Mouse (Mus musculus): ENCODE results near the gene Muc1. TPM values are rescaled to one million over a fixed set of nuclear protein-coding genes. Genes with fewer than 3 reads are reported as not detected.

Muc1 gene
- polyA plus RNA-seq (2014; fragmentation: Nextera tagmentation; extraction: Ambion mirVana): 0.30 and 0.62 TPM in 2 replicates

DNA sequence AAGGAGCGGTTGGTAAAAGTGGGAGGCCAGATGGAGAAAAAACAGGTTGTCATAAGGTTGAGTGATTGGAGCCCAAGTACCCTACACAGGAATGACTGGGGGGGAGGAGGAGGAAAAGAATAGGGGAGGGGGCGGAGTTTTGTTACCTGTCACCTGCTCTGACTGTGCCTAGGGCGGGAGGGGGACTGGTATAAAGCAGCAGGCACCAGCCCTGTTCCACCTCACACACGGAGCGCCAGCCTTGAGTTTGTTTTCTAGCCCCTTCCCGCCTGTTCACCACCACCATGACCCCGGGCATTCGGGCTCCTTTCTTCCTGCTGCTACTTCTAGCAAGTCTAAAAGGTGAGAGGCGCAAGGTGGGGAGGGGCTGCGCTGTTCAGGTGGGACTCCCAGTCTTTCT, at the start of gene Muc1:
Gene Muc1 (plus strand): TSS at position 222 of the 400 bp plus-strand sequence.
- H3K4me1 ChIP-seq (replicated peaks; ENCODE audit: control insufficient read depth, insufficient read depth, low read length): peaks cover 27% of the 10 kb centered on the region
- no peak within 1 kb of the TSS for H3K27ac ChIP-seq (ENCODE audit: low read depth, low read length)
- DNase-seq (ENCODE audit: low spot score): no peak
- H3K36me3 ChIP-seq (ENCODE audit: control insufficient read depth, insufficient read depth, low read length): no peaks in the 10 kb centered on the region
- no peaks in the 10 kb centered on the region for H3K9me3 ChIP-seq (ENCODE audit: control insufficient read depth, low read length)
- peak within 1 kb of the TSS; percentile 69 for H3K4me2 ChIP-seq
- H3K4me3 ChIP-seq (ENCODE audit: low read depth, low read length): peak within 1 kb of the TSS; percentile 45
- H3K27me3 ChIP-seq (replicated peaks; ENCODE audit: control insufficient read depth, insufficient read depth, low read length): peaks cover 44% of the 10 kb centered on the region
- no peak for ATAC-seq (replicated peaks; ENCODE audit: low FRiP score)
- WGBS: 31% methylated on average over 10 of the region's 10 CpGs
- H3K9ac ChIP-seq (ENCODE audit: low read depth, low read length): 0 out of 2 replicates have a peak within 1 kb of the TSS, but pooled peaks have one; percentile 8

DNA sequence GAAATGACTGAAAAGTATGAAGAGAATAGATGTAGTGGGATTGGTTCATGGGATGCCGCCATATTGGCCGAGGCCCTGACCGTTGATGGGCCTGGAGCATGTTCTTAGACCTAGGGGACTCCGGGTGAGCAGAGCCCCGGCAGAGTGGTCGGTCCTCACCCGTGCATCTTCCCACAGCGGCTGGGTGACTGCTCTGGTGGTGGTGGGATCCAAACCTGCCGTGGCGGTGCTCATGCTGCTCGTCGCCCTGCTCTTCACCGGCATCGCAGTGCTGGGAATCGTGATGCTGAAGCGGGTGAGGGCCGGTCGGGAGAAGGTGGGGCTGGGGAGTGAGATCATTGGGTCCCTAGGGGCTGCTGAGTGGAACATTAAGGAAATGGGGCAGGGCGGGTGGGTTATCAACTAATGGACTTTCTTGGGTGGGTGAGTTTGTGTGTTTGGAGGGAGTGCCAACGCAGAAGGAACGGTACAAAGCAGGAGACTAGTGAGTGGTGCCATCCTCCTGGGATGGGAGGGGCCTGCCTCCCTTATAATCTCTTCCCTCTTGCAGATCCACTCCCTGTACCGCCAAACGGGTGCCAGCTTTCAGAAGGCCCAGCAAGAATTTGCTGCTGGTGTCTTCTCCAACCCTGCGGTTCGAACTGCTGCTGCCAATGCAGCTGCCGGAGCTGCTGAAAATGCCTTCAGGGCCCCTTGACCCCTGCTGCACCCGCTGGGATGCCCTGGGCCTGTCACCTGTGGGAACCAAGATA, 46.9 kb upstream of the Muc1 start:
- H3K36me3 ChIP-seq (ENCODE audit: control insufficient read depth, insufficient read depth, low read length): peaks cover 31% of the 10 kb centered on the region
- H3K4me2 ChIP-seq: no peak overlapping the region
- ATAC-seq (replicated peaks; ENCODE audit: low FRiP score) (no peak), DNase-seq (ENCODE audit: low spot score) (no peak)
- H3K27ac ChIP-seq (ENCODE audit: low read depth, low read length): 0 out of 2 replicates have a peak overlapping the region, but pooled peaks have one; percentile 45
- WGBS: 89% methylated on average over 27 of the region's 27 CpGs
- H3K9ac ChIP-seq (ENCODE audit: low read depth, low read length): no peak overlapping the region
- H3K4me1 ChIP-seq (replicated peaks; ENCODE audit: control insufficient read depth, insufficient read depth, low read length): peaks cover 37% of the 10 kb centered on the region
- H3K4me3 ChIP-seq (ENCODE audit: low read depth, low read length): no peak overlapping the region
- H3K27me3 ChIP-seq (replicated peaks; ENCODE audit: control insufficient read depth, insufficient read depth, low read length): no peaks in the 10 kb centered on the region
- no peaks in the 10 kb centered on the region for H3K9me3 ChIP-seq (ENCODE audit: control insufficient read depth, low read length)

DNA sequence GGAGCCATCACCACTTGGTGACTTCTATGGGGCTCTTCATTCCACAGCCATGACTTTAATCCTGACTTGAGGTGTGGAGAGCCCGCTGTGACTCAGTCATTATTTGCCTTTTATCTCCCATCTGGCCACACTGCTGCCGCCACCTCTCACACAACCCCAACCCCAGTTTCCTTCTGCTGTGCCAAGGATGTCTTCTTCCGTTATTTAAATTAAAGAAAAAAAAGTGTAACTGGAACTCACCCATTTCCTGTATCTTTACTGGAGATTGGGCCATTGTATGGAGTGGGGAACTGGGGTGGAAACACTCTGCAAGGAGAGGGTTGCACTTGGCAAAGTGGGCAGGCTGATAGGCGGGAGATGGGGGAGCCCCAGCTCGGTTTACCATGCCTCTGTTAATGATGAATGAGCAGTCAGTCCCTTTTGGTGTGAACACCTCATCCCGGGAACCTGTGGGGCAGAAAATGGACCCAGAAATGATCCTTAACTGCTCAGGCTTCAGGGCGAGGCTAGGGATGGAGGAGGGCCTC, 46.3 kb upstream of the Muc1 start:
- peak overlapping the region; percentile 58 for H3K4me3 ChIP-seq (ENCODE audit: low read depth, low read length)
- peaks cover 43% of the 10 kb centered on the region for H3K4me1 ChIP-seq (replicated peaks; ENCODE audit: control insufficient read depth, insufficient read depth, low read length)
- DNase-seq (ENCODE audit: low spot score) (no peak), ATAC-seq (replicated peaks; ENCODE audit: low FRiP score) (peak; percentile 13; the same call in 1 of the 2 replicates)
- no peaks in the 10 kb centered on the region for H3K27me3 ChIP-seq (replicated peaks; ENCODE audit: control insufficient read depth, insufficient read depth, low read length)
- 44% methylated on average over 7 of the region's 7 CpGs for WGBS
- peak overlapping the region; percentile 73 for H3K9ac ChIP-seq (ENCODE audit: low read depth, low read length)
- peak overlapping the region; percentile 97 for H3K4me2 ChIP-seq
- H3K36me3 ChIP-seq (ENCODE audit: control insufficient read depth, insufficient read depth, low read length): peaks cover 31% of the 10 kb centered on the region
- peak overlapping the region; percentile 56 for H3K27ac ChIP-seq (ENCODE audit: low read depth, low read length)
- no peaks in the 10 kb centered on the region for H3K9me3 ChIP-seq (ENCODE audit: control insufficient read depth, low read length)

DNA sequence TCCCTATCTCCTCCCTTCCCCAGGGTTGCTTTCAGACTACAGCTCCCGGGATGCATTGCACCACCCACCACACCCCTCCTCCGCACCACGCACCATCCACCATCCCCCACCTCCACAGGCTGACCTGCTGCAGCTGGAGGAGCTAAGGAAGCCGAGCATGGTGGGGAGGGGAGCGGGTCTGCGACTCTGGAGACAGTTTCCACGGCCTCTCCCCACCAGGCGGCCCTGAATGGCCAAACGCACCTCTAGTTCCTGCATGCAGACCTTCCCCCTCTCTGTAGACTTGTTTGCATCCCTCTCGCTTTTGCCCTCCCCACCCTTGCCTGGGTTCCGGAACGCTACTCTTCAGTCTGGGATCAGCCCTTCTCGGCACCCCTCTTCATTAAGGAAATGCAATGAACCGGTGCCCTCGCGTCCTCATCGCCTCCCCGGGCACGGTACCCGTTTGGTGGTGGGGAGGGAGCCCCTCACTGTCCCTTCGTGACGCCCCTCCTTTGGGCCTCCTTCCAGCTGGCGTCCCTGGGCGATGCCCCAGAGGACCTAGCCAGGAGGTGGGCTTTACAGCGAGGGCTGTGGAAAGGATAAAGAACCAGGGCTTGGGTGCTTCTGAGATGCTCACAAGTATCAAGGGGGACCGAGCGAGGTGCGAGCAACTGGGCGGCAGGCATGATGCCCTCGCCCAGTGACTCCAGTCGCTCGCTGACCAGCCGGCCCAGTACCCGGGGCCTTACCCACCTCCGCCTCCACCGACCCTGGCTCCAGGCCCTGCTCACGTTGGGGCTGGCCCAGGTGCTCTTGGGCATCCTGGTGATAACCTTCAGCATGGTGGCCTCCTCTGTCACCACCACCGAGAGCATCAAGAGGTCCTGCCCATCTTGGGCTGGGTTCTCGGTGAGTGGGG, 45.5 kb upstream of the Muc1 start, which contains the start of gene Fam189b:
Gene Fam189b (plus strand): TSS at position 86 of the 901 bp plus-strand sequence.
- H3K4me1 ChIP-seq (replicated peaks; ENCODE audit: control insufficient read depth, insufficient read depth, low read length): peaks cover 41% of the 10 kb centered on the region
- peak within 1 kb of the TSS; percentile 60 for H3K27ac ChIP-seq (ENCODE audit: low read depth, low read length)
- H3K4me3 ChIP-seq (ENCODE audit: low read depth, low read length): peak within 1 kb of the TSS; percentile 58
- peak within 1 kb of the TSS; percentile 73 for H3K9ac ChIP-seq (ENCODE audit: low read depth, low read length)
- DNase-seq (ENCODE audit: low spot score) (peak; percentile 85), ATAC-seq (replicated peaks; ENCODE audit: low FRiP score) (peak; percentile 93)
- peak within 1 kb of the TSS; percentile 97 for H3K4me2 ChIP-seq
- 19% methylated on average over 39 of the region's 39 CpGs for WGBS
- H3K27me3 ChIP-seq (replicated peaks; ENCODE audit: control insufficient read depth, insufficient read depth, low read length): no peaks in the 10 kb centered on the region
- H3K9me3 ChIP-seq (ENCODE audit: control insufficient read depth, low read length): no peaks in the 10 kb centered on the region
- H3K36me3 ChIP-seq (ENCODE audit: control insufficient read depth, insufficient read depth, low read length): peaks cover 31% of the 10 kb centered on the region

DNA sequence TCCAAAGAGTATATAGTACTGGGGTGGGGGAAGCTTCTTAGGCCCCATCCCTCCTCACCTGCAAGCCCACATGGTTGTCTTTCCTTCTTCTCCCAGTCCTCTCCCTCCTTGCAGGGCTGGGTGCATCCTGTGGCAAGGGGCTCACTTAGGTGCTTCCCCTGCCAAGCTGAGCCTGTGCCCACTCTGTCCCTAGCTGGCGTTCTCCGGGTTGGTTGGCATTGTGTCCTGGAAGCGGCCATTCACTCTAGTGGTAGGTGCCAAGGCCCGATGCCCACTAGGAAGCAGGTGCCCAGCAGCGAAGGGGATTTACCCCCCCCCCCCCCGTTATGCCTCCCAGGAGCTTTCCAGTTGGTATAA, 44.9 kb upstream of the Muc1 start:
- H3K27ac ChIP-seq (ENCODE audit: low read depth, low read length): no peak overlapping the region
- peak overlapping the region; percentile 73 for H3K9ac ChIP-seq (ENCODE audit: low read depth, low read length)
- peaks cover 35% of the 10 kb centered on the region for H3K4me1 ChIP-seq (replicated peaks; ENCODE audit: control insufficient read depth, insufficient read depth, low read length)
- DNase-seq (ENCODE audit: low spot score) (no peak), ATAC-seq (replicated peaks; ENCODE audit: low FRiP score) (no peak)
- H3K4me3 ChIP-seq (ENCODE audit: low read depth, low read length): peak overlapping the region; percentile 58
- WGBS: 78% methylated on average over 6 of the region's 6 CpGs
- H3K27me3 ChIP-seq (replicated peaks; ENCODE audit: control insufficient read depth, insufficient read depth, low read length): no peaks in the 10 kb centered on the region
- H3K9me3 ChIP-seq (ENCODE audit: control insufficient read depth, low read length): no peaks in the 10 kb centered on the region
- peak overlapping the region; percentile 97 for H3K4me2 ChIP-seq
- peaks cover 31% of the 10 kb centered on the region for H3K36me3 ChIP-seq (ENCODE audit: control insufficient read depth, insufficient read depth, low read length)

DNA sequence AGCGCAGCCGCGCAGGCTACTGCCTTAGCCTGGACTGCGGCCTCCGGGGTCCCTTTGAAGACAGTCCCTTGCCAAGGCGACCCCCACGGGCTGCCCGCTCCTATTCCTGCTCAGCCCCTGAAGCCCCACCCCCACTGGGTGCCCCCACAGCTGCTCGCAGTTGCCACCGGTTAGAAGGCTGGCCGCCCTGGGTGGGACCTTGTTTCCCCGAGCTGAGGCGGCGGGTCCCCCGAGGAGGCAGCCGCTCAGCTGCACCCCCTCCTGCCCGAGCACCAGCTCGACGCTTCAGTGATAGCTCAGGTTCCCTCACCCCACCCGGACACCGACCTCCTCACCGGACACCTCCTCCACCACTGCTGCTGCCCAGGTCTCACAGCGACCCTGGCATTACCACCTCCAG, 41.7 kb upstream of the Muc1 start:
- 47% methylated on average over 23 of the region's 23 CpGs for WGBS
- H3K4me2 ChIP-seq: peak overlapping the region; percentile 19; the same call in 1 of the 2 replicates

DNA sequence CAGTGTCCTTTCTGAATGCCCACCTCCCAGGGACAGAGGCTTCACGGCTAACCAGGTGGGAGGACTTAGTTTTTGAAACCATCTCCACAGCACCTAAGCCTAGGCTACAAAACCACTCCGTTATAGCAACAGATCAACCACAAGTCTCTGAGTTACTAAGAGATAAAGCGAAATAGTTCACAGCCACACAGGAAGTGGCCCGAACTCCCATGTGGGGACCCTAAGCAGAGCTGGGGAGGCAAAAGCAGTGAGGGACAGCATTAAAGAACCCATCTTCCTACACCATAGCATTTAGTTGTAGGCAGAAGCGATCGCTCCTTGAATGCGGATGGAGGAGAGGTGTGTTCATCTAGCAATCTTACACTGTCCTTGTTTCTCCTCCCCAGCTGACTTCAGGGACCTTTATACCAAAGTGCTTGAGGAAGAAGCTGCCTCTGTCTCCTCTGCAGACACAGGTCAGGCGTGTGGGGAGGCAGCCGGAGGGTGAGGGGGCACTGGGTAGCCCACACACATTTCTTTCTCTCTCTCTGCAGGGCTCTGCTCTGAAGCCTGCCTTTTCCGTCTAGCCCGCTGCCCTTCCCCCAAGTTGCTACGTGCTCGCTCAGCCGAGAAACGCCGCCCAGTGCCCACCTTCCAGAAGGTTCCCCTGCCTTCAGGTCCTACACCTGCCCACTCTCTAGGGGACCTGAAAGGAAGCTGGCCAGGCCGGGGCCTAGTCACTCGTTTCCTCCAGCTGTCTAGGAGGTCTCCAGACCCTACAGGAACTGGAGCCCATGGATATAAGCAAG, 41.0 kb upstream of the Muc1 start:
- Histone ChIP-seq H3K9me3 (ENCODE audit: control insufficient read depth, low read length) (no peaks in the 10 kb centered on the region), H3K4me3 (ENCODE audit: low read depth, low read length) (no peak overlapping the region), H3K27ac (ENCODE audit: low read depth, low read length) (no peak overlapping the region), H3K36me3 (ENCODE audit: control insufficient read depth, insufficient read depth, low read length) (no peaks in the 10 kb centered on the region), H3K4me2 (0 out of 2 replicates have a peak overlapping the region, but pooled peaks have one; percentile 19), H3K9ac (ENCODE audit: low read depth, low read length) (0 out of 2 replicates have a peak overlapping the region, but pooled peaks have one; percentile 9), H3K4me1 (replicated peaks; ENCODE audit: control insufficient read depth, insufficient read depth, low read length) (peaks cover 26% of the 10 kb centered on the region), H3K27me3 (replicated peaks; ENCODE audit: control insufficient read depth, insufficient read depth, low read length) (no peaks in the 10 kb centered on the region)
- DNase-seq (ENCODE audit: low spot score) (no peak), ATAC-seq (replicated peaks; ENCODE audit: low FRiP score) (no peak)
- 64% methylated on average over 18 of the region's 18 CpGs for WGBS

More for the DNA sequence above, 41.7 kb upstream of the Muc1 start:
- no peaks in the 10 kb centered on the region for H3K9me3 ChIP-seq (ENCODE audit: control insufficient read depth, low read length)
- DNase-seq (ENCODE audit: low spot score): no peak
- no peaks in the 10 kb centered on the region for H3K27me3 ChIP-seq (replicated peaks; ENCODE audit: control insufficient read depth, insufficient read depth, low read length)
- H3K36me3 ChIP-seq (ENCODE audit: control insufficient read depth, insufficient read depth, low read length): peaks cover 1% of the 10 kb centered on the region; the same call in 1 of the 2 replicates
- ATAC-seq (replicated peaks; ENCODE audit: low FRiP score): no peak
- no peak overlapping the region for H3K27ac ChIP-seq (ENCODE audit: low read depth, low read length)
- H3K4me3 ChIP-seq (ENCODE audit: low read depth, low read length): no peak overlapping the region
- 0 out of 2 replicates have a peak overlapping the region, but pooled peaks have one; percentile 9 for H3K9ac ChIP-seq (ENCODE audit: low read depth, low read length)
- peaks cover 32% of the 10 kb centered on the region for H3K4me1 ChIP-seq (replicated peaks; ENCODE audit: control insufficient read depth, insufficient read depth, low read length)

DNA sequence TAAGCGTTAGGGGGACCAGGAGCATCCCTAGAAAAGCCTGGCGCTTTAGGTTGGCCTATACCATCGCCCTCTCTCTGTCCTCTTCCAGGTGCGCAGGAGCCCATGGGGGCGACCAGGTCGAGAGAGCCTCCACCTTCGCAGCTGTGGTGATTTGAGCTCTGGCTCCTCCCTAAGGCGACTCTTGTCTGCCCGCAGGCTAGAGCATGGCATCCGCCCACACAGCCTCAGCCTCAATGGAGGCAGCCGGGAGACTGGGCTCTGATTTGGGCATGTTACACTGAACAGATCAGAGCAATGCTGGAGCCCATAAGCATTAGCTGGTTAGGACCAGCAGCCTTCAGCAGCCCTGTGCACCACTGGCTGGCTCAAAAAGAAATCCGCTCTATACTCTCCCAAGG, 40.4 kb upstream of the Muc1 start:
- H3K4me1 ChIP-seq (replicated peaks; ENCODE audit: control insufficient read depth, insufficient read depth, low read length): peaks cover 22% of the 10 kb centered on the region
- H3K36me3 ChIP-seq (ENCODE audit: control insufficient read depth, insufficient read depth, low read length): no peaks in the 10 kb centered on the region
- H3K4me2 ChIP-seq: no peak overlapping the region
- no peaks in the 10 kb centered on the region for H3K27me3 ChIP-seq (replicated peaks; ENCODE audit: control insufficient read depth, insufficient read depth, low read length)
- DNase-seq (ENCODE audit: low spot score): no peak
- no peaks in the 10 kb centered on the region for H3K9me3 ChIP-seq (ENCODE audit: control insufficient read depth, low read length)
- no peak overlapping the region for H3K4me3 ChIP-seq (ENCODE audit: low read depth, low read length)
- no peak for ATAC-seq (replicated peaks; ENCODE audit: low FRiP score)
- WGBS: 78% methylated on average over 12 of the region's 12 CpGs
- no peak overlapping the region for H3K27ac ChIP-seq (ENCODE audit: low read depth, low read length)
- no peak overlapping the region for H3K9ac ChIP-seq (ENCODE audit: low read depth, low read length)

Data from liver, embryonic 11.5 days (tissue).